Mouse (Mus musculus) limb, embryonic 11.5 days (tissue): ENCODE data around the gene Zxdc. TPM values are rescaled to one million over a fixed set of nuclear protein-coding genes. Genes with fewer than 3 reads are reported as not detected.
A peak's percentile ranks its signal among the peaks of the same experiment; 100 is the strongest.

Source experiments
- ATAC-seq: fragments of 200-750 bp; cut with Nextera tagmentation; 2 replicates; pipeline ENCODE4 v1.8.0; 2017; ENCODE audit warnings: low read depth; ENCODE audit not compliant: insufficient number of reproducible peaks, low FRiP score, low TSS enrichment
- DNase-seq: peaks from one replicate; pipeline ENCODE4 v3.0.0-alpha.2; 2015; ENCODE audit warnings: low spot score
- H3K27ac ChIP-seq: fragments of 300-500 bp; sonication (generic); replicated peaks from 2 replicates; pipeline ENCODE4 v1.5.1; 2014; ENCODE audit warnings: low read depth, mild to moderate bottlenecking, low read length
- H3K27me3 ChIP-seq: fragments of 300-500 bp; sonication (generic); 2 replicates; pipeline ENCODE4 v1.6.1; 2014; ENCODE audit warnings: mild to moderate bottlenecking, low read length, mixed read lengths; ENCODE audit not compliant: control insufficient read depth, insufficient read depth
- H3K36me3 ChIP-seq: fragments of 300-500 bp; sonication (generic); 2 replicates; pipeline ENCODE4 v1.6.1; 2014; ENCODE audit warnings: mild to moderate bottlenecking, low read length, moderate library complexity, mixed read lengths; ENCODE audit not compliant: control insufficient read depth, insufficient read depth
- H3K4me1 ChIP-seq: fragments of 300-500 bp; sonication (generic); 2 replicates; pipeline ENCODE4 v1.6.1; 2014; ENCODE audit warnings: low read length, mixed read lengths; ENCODE audit not compliant: control insufficient read depth, insufficient read depth
- H3K4me2 ChIP-seq: fragments of 300-500 bp; sonication (generic); 2 replicates; pipeline ENCODE4 v1.6.1; 2014; ENCODE audit warnings: low read depth, mild to moderate bottlenecking, moderate library complexity; ENCODE audit not compliant: severe bottlenecking
- H3K4me3 ChIP-seq: fragments of 300-500 bp; sonication (generic); 2 replicates; pipeline ENCODE4 v1.5.1; 2014; ENCODE audit warnings: low read depth, low read length
- H3K9ac ChIP-seq: fragments of 300-500 bp; sonication (generic); 2 replicates; pipeline ENCODE4 v1.6.1; 2014; ENCODE audit warnings: mild to moderate bottlenecking, low read length
- H3K9me3 ChIP-seq: fragments of 300-500 bp; sonication (generic); 2 replicates; pipeline ENCODE4 v1.6.1; 2016; ENCODE audit warnings: low read length; ENCODE audit not compliant: control insufficient read depth
- whole genome bisulfite sequencing: fragments of 180-500 bp; shearing (Covaris S2); extraction: QIAGEN DNeasy Blood & Tissue Kit; methylation state at CpG from one replicate; pipeline ENCODE4 v1.1.7; 2014; 5-methylcytosine and 5-hydroxymethylcytosine counted together
- polyA plus RNA-seq: library from polyadenylated mRNA; unstranded; fragments of >200 nt; fragmentation: Nextera tagmentation; extraction: Ambion mirVana; gene quantifications from 2 replicates; pipeline ENCODE4 v1.2.1, GENCODE M21; 2014

Zxdc gene
- polyA plus RNA-seq, 1 experiment from 2014 or later: 8.1 TPM

DNA sequence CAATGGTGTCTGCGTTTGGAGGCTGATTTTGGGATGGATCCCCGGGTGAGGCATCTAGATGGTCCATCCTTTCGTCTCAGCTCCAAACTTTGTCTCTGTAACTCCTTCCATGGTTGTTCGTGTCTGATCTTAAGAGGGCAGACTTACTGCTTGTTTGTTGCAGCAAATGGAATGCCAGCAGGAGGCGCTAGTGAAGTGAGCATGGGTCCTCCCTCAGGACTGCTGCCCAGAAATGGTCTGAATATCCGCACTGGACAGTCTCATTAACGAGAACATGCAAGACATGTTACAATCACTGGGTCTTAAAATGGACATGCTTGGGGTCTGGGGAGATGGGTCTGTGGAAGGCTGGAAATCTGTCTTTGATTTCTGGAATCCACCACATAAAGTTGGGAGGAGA, 80.9 kb downstream of the Zxdc start:
- Histone ChIP-seq H3K27me3 (no peaks in the 10 kb centered on the region), H3K4me1 (no peaks in the 10 kb centered on the region), H3K4me2 (no peak overlapping the region), H3K9me3 (no peaks in the 10 kb centered on the region), H3K9ac (no peak overlapping the region), H3K4me3 (no peak overlapping the region), H3K27ac (no peak overlapping the region), H3K36me3 (no peaks in the 10 kb centered on the region)
- WGBS: 30% methylated on average over 7 of the region's 7 CpGs
- DNase-seq: peak; percentile 83
- no peak for ATAC-seq

DNA sequence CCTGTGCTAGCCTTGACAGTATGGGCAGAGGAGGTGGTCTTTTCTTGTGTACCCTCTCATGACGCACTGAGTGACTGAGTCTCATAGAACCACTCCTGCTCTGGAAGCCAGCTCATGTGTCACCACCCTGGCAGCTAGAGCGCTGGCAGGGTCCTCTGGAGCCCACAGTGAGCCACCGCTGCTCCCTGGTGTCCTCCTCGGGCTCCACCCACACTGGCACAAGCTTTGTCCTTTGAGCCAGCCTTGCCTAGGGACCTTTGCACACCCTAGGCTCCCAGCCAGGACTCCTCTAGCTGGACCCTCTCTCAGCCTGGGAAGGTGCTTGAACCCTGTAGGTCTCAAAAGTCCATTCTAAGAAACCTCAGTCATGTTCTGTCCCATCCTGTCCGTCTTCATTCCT, 81.4 kb downstream of the Zxdc start:
- Histone ChIP-seq H3K9ac (no peak overlapping the region), H3K4me1 (no peaks in the 10 kb centered on the region), H3K27me3 (no peaks in the 10 kb centered on the region), H3K9me3 (no peaks in the 10 kb centered on the region), H3K36me3 (no peaks in the 10 kb centered on the region), H3K4me3 (no peak overlapping the region), H3K27ac (no peak overlapping the region), H3K4me2 (no peak overlapping the region)
- DNase-seq (no peak), ATAC-seq (no peak)
- 81% methylated on average over 5 of the region's 5 CpGs for WGBS

DNA sequence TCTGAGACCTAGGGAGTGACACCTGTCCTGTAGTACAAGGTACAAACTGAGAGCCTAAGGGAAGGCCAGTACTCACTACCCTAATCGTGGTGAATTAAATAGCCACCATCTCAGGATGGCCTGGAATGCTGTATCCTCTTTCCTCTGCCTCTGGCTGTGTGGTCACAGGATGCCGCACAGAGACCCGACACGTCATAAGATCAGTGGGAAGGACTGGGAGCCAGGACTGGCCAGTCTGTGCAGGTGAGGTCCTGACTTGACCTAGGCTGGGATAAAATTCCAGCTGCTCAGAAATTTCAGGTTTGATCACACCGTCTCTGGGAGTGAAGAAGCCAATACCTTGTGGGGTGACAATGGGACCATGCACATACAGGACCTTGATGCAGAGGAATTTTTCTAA, 82.2 kb downstream of the Zxdc start:
- no peak for ATAC-seq
- no peaks in the 10 kb centered on the region for H3K4me1 ChIP-seq
- 77% methylated on average over 5 of the region's 5 CpGs for WGBS

DNA sequence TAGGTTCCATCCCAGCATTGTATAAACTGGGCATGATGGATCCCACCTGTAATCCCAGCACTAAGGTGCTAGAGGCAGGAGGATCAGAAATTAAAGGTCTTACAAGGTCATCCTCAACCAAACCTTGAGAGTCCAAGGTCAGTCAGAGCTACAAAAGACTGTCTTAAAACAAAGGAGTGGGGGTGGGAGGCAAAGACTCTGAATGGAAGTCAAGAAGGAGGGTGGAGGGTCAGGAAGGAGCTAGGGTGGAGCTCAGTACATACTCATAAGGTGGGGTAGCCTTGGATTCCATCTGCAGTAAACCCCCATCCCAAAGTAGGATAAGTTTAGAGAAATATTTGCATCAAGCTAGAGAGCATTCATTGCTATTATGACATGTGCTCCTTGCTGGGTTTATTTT, 83.3 kb downstream of the Zxdc start:
- H3K36me3 ChIP-seq: no peaks in the 10 kb centered on the region

More for the DNA sequence above, 82.2 kb downstream of the Zxdc start:
- Histone ChIP-seq H3K9ac (no peak overlapping the region), H3K9me3 (no peaks in the 10 kb centered on the region), H3K36me3 (no peaks in the 10 kb centered on the region), H3K4me2 (no peak overlapping the region), H3K27ac (no peak overlapping the region), H3K27me3 (no peaks in the 10 kb centered on the region), H3K4me3 (no peak overlapping the region)
- DNase-seq: no peak

More for the DNA sequence above, 83.3 kb downstream of the Zxdc start:
- ATAC-seq: no peak
- no peak overlapping the region for H3K4me3 ChIP-seq
- H3K27me3 ChIP-seq: no peaks in the 10 kb centered on the region
- DNase-seq: no peak
- H3K4me1 ChIP-seq: no peaks in the 10 kb centered on the region
- no peak overlapping the region for H3K9ac ChIP-seq
- H3K4me2 ChIP-seq: no peak overlapping the region
- no peaks in the 10 kb centered on the region for H3K9me3 ChIP-seq
- no peak overlapping the region for H3K27ac ChIP-seq

Other genes with a start within 250 kb of the Zxdc start
- gene Vmn1r51, start 246.9 kb upstream of the Zxdc start, polyA plus RNA-seq: not detected in 2 replicates
- not detected in 2 replicates for gene Vmn1r52, start 194.7 kb upstream of the Zxdc start, polyA plus RNA-seq
- gene V1ra8, start 166.7 kb upstream of the Zxdc start, polyA plus RNA-seq: not detected in 2 replicates
- gene Vmn1r53, start 145.1 kb upstream of the Zxdc start, polyA plus RNA-seq: not detected in 2 replicates
- not detected in 2 replicates for gene Vmn1r54, start 123.2 kb upstream of the Zxdc start, polyA plus RNA-seq
- gene BC048671, start 68.3 kb upstream of the Zxdc start, polyA plus RNA-seq: not detected in 2 replicates
- gene Chst13, start 44.3 kb upstream of the Zxdc start, polyA plus RNA-seq: not detected in 2 replicates
- 0.07 and 0.14 TPM in 2 replicates for gene Uroc1, start 36.2 kb upstream of the Zxdc start, polyA plus RNA-seq
- 0.57 and 0.91 TPM in 2 replicates for gene Cfap100, start 59.3 kb downstream of the Zxdc start, polyA plus RNA-seq
- 3.6 and 3.8 TPM in 2 replicates for gene Klf15, start 93.1 kb downstream of the Zxdc start, polyA plus RNA-seq
- gene Aldh1l1, start 116.9 kb downstream of the Zxdc start, polyA plus RNA-seq: 0.57 and 1.4 TPM in 2 replicates
- 2.0 and 2.2 TPM in 2 replicates for gene Slc41a3, start 235.2 kb downstream of the Zxdc start, polyA plus RNA-seq